Mouse (Mus musculus) left cerebral cortex, postnatal 36 days (tissue): ENCODE measurements at regions not wholly inside any gene's neighbourhood (a gene's known extent, or its start where the extent isn't known, plus 50 kb on each side); places are given as distances from the start of the nearest gene placed in this dataset.

ENCODE experiments used
- DNase-seq, 2 experiments: peaks; one replicate each; pipeline ENCODE4 v3.0.0; 2021 to 2022; ENCODE audit warnings: low spot score in 2 of 2, mixed read lengths in 1 of 2
- intact Hi-C: fragments of 180-260 bp; cut with DNase I; formaldehyde crosslinking; loops from one replicate; pipeline ENCODE4 v1.15.1; 2025

- DNase-seq: peak; percentile 14
- intact Hi-C loops: loop anchor here (2.0 to 5.0 kb wide), 2 partner anchors 236 to 526 kb away; partner anchors contain the start of gene Zfand5
These were observed 82.8 kb upstream of the Tmc1 start for GRCm38 (mm10) chr19:21036507-21037425.

DNA sequence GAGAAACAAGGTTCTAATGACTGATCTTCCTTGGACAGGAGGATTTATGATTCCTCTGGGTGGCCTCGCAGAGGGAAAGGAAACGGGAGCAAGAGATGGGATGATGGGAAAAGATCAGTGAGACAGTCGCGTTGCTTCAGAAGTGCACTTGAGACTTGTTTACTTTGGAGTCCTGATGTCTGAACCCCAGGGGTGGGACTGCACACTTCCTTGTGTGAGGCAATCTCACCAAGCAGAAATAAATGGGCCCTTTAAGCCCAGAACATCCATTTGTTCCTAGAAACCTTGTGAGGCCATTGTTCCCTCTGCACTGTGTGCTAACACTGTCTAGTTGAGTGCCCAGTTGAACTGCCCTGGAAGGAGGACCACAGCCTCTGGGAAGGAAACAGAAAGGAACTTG is 81.5 kb upstream of the Tmc1 start:
- intact Hi-C loops: loop anchor here (5.0 kb wide), 1 partner anchor 527 kb away; no protein-coding TSS in a partner anchor
- no peak for DNase-seq

- intact Hi-C loops: no loop called here
- no peak for DNase-seq
These were observed 80.0 kb upstream of the Tmc1 start for GRCm38 (mm10) chr19:21033991-21034390.

- intact Hi-C loops: no loop called here
- DNase-seq: no peak
These were observed 78.6 kb upstream of the Tmc1 start for GRCm38 (mm10) chr19:21032558-21032957.

DNA sequence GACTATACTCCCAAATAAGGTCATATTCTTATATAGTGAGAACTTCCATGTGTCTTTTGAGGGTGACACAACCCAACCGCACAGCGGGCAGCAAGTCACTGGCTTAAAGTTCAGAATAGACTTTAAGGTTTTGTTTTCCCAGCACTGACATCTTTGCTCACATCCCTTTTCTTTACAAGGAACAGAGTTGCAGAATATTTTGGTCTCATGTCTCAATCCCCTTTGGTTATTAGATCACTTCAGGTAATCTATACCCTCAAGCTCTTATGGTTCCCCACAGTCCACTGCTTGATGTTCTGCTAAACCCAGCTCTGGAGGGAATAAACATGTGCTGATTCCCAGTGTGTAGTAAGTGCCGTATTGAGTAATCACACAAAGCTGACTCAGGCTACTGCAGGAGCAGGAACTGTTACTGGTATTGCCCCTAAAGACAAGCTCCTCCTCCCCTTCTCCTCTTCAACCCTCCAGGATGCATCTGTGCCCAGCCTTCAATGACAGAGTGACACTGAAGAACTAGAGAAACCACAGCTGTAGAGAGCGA is 77.8 kb upstream of the Tmc1 start:
- no peak for DNase-seq
- intact Hi-C loops: no loop called here

DNA sequence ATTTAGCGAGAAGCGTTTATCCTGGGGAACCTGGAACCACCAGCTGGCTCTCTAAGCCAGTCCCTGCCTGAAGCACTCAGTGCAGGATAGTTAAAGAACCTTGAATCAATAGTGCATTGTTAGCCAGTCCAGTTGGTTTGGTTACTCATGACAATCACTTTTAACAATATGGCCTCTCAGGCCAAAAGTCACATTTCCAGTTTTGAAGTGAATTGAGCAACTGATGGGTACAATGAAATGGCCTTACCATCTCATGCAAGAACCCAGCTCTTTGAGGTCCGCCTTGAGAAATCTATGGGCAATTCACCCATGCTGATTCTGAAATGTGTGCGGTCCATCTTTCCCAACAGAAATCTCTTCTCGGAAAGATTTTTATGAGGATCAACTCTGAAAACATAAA is 77.0 kb upstream of the Tmc1 start:
- intact Hi-C loops: no loop called here
- no peak for DNase-seq

DNA sequence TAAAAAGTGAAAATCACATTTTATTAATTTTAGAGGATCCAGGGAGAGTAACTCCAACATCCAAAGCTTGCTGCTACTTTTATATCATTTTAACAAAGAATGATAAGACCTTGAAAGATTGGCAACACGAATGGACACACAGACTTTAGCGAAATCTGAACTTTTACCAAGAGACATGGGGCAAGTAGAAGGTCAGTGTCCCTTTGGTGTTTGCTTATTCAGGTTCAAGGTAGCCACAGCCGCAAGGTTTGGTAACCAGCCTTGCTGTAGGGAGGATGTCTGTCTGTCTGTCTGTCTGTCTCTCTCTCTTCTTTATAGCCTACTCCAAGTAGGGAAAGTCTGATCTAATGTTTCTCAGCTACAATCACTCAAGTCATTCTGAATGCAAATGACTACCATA is 75.0 kb upstream of the Tmc1 start:
- intact Hi-C loops: no loop called here
- no peak for DNase-seq

DNA sequence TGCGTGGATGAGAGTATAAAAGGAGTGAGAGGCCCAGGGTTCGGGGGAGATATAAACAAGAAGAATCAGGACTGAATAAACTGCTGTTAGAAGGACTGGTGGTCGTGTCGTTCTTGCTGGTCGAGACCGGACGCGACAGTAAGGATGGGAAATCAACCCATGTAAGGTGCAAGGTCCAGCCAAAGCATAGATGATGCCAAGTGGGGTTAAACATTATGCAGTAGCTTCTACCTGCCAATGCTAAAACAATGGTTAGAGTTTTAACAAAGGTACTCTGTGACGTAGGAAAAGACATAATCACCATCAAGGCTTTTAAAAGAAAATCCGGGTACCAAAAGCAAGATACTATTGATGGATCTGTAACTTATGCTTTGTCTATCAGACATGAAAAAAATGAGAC is 58.4 kb upstream of the Tmc1 start:
- DNase-seq: no peak
- intact Hi-C loops: no loop called here

GRCm38 (mm10) chr19:21009607-21010006 is 55.6 kb upstream of the Tmc1 start:
- DNase-seq: no peak
- intact Hi-C loops: no loop called here

GRCm38 (mm10) chr19:21004411-21004810 is 50.4 kb upstream of the Tmc1 start:
- no peak for DNase-seq
- intact Hi-C loops: no loop called here
